Mouse (Mus musculus): ENCODE measurements around the gene Dedd2.

DNA sequence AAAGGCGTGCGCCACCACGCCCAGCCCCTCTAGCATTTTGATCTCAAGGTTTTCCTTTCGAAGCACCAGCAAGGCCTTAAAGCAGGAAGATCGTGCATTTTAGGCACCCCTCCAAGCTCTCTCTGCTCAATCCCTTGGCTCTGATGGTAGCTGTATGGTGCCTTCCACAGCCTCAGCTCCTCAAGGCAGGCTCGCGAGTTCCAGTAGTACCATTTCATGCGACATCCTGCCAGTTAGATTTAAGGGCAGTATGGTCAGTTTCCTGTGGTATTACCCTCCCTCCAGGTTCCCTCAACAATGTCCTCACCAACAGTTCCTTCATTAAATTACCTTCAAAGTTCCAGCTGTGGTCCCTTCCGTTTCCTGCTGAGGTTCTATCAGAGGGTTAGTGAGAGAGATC lies 24.3 kb downstream of the Dedd2 start:
- TF ChIP-seq CTCF (IDR thresholded peaks at IDR 0.05), result no peak
- no peak for TF ChIP-seq EP300 (IDR thresholded peaks at IDR 0.05)
